Mouse (Mus musculus): ENCODE measurements around the gene Glyat.
"Not testable (repeated sequence)": the region's sequence is repeated elsewhere in the genome, so short reads cannot be mapped to it uniquely, and the experiment has no call there.

Gene Glyat

DNA sequence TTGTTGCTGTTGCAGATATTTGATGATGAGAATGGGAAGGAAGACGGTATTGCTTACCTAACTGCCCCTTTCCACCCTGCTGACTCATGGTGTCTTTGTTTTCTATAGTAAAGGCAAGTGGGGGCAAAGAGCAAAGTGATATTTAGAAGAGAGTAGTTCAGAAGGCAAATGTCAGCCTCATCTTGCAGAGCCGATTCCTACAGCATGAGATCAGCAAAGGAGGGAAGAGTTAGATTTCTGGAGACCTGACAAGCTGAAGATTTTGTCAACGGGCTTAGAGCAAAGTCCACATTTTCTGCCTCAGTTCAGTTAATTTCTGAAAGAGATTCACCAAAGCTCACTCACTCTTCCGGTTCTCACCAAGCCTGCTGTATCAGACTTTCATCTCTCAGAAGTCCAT is at the start of gene Glyat:
Glyat (plus strand) TSS at position 133 of the 400 bp plus-strand sequence.
- DNase-seq (ENCODE audit: low spot score in 2 of 2) = no peak

DNA sequence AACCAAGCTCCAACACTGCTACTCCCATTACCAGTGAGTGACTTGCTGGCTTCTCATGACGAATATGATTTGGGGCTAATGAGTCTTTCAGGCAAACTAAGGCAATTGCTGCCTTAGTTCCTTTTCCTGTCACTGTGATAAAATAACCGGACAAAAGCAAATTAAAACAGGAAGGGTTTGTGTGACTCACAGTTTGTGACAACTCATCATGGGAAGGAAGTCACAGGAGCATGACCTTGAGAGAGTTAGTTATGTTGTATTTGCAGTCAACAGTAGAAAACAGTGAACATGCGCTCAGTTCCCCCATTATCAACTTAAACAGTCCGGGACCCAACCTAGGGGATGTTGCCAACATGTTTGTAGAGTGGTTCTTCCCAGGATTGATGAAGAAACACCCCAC is 47.8 kb upstream of the Glyat start:
- no peak for DNase-seq (ENCODE audit: low spot score in 2 of 2)

DNA sequence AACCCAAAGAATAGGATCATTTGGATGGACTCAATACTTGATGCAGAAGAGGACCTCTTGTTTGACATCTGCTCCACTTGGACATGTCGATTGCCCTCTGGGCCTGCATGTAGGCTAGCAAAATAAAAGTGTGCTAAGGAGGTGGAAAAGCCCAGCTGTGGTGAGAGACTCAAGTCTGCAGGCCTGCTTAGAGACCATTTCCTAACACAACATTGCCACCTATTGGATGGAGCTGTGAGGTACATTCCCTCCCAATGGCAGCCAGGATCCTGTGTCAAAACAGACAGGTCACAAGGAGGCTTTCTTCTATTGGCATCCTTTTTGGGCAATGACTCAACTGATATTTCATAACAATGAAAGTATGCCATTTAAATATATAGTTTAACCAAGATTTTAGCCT is 41.2 kb upstream of the Glyat start:
- DNase-seq (ENCODE audit: low spot score in 2 of 2) = peak; percentile 42 to 64

DNA sequence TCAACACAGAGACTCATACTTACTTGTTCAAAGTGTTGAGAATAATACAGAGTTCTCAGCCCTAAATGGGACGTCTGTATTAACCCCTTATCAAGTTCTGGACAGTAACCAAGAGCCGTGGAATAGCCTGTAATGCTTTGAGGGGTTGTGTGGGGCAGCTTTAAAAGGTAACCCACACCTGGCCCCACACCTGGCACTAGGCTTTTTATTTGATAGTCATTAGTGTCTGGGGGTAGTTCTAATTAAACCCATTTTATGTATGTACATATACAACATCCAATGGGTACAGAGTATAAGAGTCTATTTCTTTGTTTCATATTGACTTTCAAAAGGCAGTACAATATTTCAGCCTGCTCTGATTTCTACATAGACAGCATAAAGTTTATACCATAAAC is 38.0 kb upstream of the Glyat start:
- DNase-seq (ENCODE audit: low spot score in 2 of 2) = no peak

DNA sequence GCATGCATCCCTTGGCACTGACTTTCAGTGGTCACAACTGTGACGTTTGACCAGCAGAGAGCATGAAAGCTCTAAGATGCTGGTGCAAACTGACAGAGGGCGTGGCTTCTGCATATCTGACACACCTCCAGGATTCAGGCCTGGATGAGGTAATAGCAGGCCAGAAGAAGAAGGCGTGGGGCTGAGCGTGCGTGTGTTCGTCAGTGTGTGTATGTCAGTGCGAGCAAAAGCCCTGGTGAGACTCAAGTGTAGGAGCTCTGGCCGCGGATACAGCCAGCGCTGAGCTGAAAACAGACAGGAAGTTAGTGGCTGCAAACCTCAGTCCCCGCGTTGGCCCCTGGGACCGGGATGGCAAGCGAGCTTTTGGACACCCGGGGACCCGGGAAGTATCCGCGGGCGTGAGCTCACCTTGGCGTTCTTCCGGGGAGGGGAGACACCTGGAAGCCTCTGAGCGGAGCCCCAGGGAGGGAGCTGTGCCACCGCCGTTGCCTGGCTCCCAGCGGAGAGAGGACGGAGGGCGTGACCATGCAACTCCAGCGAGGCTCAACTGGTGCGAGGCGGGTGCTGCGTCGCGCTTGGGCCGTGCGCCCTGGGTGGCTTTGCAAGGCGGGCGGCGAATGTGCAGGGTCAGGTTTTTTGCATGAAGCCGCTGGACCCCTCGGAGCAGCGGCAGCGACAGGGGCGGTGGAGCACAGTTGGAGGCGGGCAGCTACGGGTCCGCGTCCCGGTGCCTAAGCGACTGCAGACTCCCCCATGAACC is 37.4 kb upstream of the Glyat start:
- DNase-seq (ENCODE audit: low spot score in 2 of 2) = peak in 1 of 2 experiments; percentile 48

DNA sequence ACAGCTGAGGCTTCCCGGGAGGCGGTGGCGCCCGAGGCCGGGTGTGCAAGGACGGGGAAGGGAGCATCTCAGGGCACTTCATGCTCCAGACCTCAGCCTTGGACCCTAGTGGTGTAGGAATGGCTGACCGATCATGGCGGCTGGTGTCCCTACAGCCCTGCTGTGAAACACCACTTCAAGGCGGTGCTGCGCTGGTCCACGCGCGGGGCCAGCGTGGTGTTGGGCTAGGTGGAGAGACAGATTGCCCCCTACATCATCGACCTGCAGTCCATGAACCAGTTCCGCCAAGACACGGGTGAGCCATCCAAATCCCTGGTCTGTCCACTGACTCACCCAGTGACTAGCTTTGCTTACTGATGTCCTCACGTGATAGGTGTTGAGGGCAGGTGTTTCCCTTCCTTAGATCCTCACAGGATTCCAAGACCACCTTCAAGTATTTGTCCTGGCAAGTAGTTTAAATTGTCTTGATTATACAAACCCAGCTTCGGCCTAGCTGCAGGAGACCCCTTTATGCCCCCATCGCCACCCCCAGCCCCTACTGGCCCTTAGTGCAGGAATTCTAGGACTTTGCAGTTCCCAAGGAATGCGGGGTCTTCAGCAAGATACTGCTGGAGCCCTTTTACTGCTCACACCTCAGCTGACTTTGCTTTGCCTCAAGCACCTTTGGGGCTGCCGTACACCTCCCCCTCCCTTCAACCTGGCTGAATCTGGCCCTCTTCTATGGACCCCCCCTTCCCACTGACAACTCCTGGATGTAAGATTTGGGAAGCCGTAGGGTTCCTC is 36.6 kb upstream of the Glyat start:
- no peak for DNase-seq (ENCODE audit: low spot score in 2 of 2)

DNA sequence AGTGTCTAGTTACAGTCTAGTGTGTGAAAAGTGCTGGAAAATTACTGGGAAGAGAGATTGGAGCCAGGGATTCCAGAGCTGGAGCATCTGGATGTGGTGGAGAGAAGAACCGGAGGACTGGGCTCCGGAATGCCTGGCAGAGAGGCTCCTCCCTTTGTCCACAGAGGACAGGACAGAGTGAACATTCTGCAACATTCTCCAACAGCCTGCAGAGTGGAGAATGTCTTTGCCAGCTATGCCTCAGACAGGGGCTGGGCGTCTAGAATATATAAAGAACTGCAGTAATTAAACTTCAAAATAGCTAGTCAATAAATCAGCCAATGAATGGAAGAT is 36.1 kb upstream of the Glyat start:
- DNase-seq (ENCODE audit: low spot score in 2 of 2) = no peak

DNA sequence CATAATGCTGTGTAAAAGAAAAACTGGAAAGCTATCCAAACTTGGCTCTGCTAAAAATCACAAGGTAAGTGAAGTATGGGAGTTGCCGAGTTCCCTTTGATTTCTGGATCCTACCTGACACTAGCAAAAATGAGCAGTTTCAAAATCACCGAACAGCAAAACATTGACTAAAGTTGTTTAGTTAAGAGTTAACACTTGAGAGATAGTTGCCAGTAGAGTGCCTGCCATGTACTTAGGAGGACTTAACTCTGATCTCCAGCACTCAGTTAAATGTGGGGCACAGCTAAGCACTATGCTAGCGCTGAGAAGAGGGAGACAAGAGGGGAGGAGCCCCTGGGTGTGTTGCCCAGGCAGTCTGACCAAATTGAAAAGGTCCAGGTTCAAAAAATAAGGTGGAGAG is 34.4 kb upstream of the Glyat start:
- no peak for DNase-seq (ENCODE audit: low spot score in 2 of 2)

DNA sequence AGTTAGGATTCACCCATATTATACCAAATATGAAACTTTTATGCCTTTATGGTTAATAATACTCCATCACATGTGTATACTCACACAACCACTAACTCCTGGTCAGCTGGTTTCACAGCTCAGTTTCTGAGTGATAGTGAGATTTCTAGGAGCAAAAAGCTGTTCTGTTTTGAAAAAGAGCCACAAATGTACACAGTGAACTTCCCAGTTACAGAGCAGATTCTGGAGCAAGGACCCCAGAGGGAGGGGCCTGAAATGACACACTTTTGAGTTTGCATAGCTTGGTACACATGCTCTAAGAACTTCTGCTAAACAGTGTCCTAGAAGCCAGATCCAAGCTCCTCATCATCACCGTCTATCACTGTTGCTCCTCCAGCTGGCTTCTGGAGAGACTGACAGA is 33.4 kb upstream of the Glyat start, which contains the start of gene Gm4952:
Gm4952 (plus strand) TSS at position 301 of the 400 bp plus-strand sequence.
- DNase-seq (ENCODE audit: low spot score in 2 of 2) = no peak

DNA sequence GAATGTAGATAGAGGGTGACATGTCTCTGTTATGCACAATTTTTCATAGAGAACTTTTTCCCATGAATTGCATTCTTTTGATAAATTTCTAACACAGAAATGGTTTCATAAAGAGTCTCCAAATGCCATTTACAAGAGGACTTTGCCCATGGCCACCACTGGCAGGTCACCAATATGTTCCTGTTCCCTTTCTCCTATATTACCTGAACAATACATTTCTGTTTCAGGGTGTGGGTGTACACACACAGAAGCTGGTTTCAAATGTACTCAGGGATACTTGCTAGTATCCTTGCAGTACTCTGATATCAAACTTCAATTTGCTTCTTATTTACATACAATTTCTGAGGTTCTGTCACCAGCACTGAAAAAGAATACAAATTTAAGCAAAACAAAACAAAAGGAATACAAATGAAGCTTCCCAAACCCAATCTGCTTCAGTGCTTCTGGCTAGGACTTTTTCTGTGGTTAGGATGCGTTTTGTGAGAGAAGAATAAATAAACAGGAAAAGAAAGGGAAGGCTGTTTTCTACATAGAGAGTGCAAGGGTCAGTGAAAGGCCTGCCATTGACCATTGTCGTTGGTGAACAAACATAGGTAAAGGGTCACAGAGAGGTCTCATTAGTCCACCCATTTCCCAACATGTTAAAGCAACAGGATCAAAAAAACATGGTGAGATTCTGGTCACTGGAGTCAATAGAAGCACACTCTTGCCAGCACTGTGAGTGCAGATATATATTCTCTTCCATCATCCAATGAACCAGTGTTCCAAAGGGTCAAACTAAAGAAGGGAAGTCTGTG is 32.2 kb upstream of the Glyat start:
- no peak for DNase-seq (ENCODE audit: low spot score in 2 of 2)

DNA sequence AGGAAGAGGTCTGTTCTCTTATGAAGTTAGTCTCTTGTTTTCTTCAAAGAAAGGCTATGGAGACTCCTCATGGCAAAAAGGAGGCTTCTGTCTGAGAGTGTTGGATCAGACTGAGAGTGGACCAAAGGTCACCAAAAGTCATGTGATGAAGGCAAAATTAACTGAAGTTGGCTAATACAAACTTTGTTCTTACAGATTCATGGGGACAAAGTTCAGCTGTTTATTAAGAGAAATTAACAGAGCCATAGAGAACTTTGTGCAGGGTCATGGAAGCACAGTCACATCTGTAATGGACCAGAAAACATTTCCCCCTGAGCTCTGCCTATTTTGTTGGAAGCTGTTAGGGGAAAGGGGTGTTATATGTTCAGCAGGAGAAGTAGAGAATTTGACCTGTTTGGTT is 24.8 kb upstream of the Glyat start:
- no peak for DNase-seq (ENCODE audit: low spot score in 2 of 2)

DNA sequence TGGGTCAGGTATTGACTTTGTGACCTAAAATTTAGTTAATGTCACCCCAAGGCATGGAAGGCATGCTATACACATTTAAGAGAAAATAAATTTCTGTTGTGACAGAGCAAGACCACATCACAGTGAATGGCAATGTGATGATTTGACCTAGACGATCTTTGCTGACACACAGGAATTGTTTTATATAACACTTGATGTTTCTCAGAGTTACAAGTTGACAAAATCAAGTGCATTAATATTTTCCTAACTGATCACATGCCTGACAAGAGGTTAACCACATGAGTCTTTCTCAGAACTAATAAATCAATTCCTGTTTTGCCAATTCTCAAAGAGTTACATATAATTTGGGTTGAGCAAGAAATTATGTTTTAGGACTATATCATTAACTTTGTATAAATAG is 19.5 kb upstream of the Glyat start:
- no peak for DNase-seq (ENCODE audit: low spot score in 2 of 2)

DNA sequence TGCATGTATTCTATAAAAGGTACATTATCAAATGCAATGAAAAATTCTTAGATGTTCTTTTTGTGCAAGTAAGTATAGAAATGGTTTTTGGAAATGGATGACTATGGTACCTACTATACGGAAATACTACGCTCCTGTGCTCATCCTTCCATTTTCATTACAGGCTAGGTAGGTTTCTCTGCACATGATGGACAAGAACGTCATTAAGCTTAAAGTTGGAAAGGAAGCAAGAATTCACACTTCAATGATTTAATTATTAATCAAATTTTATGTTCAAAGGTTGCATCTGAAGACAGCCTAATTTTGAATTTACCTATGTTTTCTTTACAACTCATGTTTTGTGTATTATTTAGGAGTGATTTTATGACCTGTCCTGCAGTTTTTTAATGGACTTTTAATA is 1.2 kb downstream of the Glyat start:
- no peak for DNase-seq (ENCODE audit: low spot score in 2 of 2)

DNA sequence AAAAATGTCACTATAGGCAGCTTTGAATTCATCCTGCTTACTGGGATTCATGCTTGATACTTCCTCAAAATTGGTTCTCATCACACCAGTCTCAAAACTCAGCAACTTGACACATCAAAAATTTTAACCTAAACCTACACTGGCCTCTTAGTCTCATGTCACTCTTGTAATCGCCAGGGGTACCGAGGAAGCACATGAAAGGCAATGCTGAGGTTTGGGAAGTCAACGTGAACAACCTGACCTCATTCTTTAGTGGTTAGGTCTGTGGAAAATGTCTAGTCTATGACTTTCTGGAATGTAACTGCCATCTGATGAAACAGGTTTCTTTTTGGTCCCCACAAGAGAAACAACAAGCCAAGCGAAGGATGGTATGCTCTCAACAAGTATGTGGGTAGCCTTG is 1.9 kb downstream of the Glyat start:
- no peak for DNase-seq (ENCODE audit: low spot score in 2 of 2)

DNA sequence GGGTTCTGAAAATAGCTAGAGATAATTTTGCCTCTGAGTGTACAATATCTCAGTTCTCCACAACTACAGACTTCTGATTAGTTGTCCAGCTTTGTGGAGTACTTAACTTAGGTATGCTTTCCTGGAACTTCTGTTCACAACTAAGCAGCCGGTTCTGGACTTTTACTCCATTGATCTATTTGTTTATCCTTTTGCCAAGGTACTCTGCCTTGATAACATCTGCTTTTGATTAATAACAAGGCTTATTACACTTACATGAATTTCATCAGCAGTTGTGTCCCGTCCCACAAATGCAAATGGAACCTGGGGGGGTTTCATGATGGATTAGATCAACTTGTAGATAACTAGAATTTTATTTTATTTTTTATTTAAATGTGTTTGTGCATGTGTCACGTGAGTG is 3.8 kb downstream of the Glyat start:
- DNase-seq (ENCODE audit: low spot score in 2 of 2) = no peak

DNA sequence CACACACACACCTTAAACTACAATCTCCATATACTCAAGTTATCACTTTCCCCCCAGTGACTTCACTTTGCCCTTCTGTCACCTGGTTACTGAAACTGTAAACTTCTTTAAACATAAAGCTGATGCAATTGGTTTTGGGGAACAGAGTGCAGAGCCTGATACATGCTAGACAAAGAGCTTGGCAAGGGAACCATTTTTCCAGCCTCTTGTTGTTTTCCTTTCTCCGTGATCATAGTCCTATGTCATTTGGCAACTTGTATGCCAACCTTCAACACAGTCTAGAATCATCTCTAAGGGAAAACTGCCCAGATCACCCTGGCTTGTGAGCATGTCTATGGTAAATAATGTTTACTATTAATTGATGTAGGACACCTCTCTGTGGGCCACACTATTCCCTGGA is 4.9 kb downstream of the Glyat start:
- DNase-seq (ENCODE audit: low spot score in 2 of 2) = no peak

DNA sequence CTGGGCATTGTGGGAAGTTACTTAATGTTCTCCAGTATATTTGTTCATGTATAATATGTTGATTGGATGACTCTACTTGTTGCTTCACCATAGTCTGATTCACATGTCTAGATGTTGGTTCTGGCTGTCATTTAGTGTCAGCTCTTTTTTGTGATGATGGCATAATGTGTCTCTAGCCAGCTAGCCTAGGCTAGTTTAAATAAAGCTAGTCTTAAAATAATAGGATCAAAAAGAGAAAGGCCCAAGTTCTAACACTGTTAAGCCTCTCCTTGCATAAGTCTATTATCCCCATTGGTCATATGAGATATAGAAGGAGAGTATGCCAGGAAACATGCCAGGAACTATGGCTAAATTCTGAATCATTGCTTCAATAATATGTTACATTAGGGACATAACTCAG is 16.4 kb downstream of the Glyat start:
- DNase-seq (ENCODE audit: low spot score in 2 of 2) = no peak

DNA sequence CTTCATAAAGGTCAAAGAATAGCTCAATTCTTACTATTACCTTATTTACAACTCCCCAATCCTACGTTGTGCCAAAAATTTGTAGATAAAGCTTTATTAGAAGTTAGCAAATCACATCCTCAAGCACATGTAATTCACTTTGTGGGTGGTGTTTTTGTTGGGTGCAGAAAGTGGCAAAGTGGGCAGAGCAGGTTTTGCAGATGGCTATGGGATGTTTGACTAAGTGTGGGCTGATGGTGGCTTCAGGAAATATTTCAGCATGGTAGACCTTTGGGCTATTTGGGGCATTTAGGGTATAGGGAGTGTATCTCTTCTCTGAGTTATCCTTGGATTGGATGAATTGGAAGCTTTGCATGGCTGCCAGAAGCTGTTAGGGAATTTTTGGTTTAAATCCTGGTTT is 33.0 kb downstream of the Glyat start:
- DNase-seq (ENCODE audit: low spot score in 2 of 2) = no peak

DNA sequence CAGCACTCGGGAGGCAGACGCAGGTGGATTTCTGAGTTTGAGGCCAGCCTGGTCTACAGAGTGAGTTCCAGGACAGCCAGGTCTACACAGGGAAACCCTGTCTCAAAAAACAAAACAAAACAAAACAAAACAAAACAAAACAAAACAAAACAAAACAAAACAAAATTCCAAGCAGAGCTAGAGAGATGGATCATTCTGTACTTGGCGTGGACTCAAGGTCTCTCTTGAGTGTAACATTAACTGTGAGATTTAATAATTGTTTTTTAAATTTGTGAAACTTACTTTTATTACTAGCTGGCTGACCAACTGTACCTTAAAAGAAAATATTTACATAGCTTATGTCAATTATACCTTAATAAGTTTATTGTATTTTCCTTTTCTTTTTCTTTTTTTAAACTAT is 35.5 kb downstream of the Glyat start:
- not testable (repeated sequence) for DNase-seq (ENCODE audit: low spot score in 2 of 2)

DNA sequence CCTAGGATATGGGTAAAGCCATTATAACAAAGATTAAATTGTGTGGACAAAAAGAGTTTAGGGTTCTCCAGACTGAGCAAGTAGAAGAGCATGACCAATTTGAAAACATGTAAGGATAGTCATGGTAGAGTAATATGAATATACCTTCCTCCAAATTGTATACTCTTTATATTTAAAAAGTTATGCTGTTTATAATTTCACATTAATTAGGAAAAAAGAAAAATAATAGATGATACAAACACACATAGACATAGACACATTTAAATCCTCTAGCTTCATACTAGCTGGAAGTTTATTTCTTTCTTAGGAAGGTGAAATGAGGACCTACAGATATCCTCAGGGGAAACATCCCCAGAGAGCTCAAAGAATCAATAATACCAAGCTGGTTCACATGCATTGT is 37.0 kb downstream of the Glyat start, which contains the start of gene Olfr1442:
Olfr1442 (plus strand) TSS at position 301 of the 400 bp plus-strand sequence.
- DNase-seq (ENCODE audit: low spot score in 2 of 2) = no peak

DNA sequence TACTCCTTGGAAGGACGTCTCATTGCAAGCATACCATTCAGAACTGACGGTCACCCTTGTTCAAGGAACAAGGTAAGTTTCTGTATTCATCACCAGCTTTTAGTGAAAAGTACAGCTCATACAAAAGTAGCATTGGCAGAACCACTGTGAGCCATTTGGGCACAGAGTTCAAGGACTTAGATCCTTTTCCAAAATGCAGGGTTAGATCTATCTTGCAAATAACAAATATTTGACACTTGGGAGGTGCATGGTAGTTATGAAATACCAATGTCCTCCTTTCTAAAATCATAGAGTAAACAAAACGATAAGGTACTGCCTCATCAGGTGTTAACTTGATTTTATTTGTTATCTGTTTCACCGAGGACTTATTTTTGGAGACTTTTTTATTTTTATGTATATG is 37.9 kb downstream of the Glyat start:
- DNase-seq (ENCODE audit: low spot score in 2 of 2) = no peak

DNA sequence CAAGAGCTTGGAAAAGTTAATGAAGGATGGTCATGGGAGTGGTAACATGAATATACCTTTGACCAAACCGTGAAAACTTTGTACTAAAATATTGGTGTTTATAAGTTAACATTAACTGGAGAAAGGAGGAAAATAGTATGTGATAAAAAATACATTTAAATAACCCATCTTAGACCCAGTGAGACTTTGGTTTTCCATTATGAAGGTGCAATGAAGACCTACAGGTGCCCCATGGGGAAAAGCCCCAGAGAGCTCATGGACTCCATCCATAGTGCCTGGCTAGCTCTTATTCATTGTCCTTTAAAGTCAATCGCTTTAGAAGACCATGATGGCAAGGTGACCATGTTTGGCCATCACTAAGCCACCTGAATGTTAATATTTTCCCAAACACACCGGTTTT is 44.7 kb downstream of the Glyat start, which contains the start of gene Olfr1443:
Olfr1443 (plus strand) TSS at position 301 of the 400 bp plus-strand sequence.
- no peak for DNase-seq (ENCODE audit: low spot score in 2 of 2)
